Mouse (Mus musculus): ENCODE measurements around the gene Rhoj.

- no peak for TF ChIP-seq CEBPB (IDR thresholded peaks at IDR 0.05; ENCODE audit: low read depth)
- no peak for TF ChIP-seq CTCF (IDR thresholded peaks at IDR 0.05; ENCODE audit: control insufficient read depth, insufficient read depth, insufficient read length)
- no peak for TF ChIP-seq MYOG (IDR thresholded peaks at IDR 0.05; ENCODE audit: control insufficient read depth, extremely low read depth, insufficient read length)
- no peak for TF ChIP-seq FOSL1 (IDR thresholded peaks at IDR 0.05; ENCODE audit: insufficient read depth, low read length, poor library complexity, severe bottlenecking)
- TF ChIP-seq MAX (IDR thresholded peaks at IDR 0.05), result no peak
- no peak for TF ChIP-seq USF1 (IDR thresholded peaks at IDR 0.05; ENCODE audit: low read depth)
These were observed 22.0 kb upstream of the Rhoj start for GRCm38 (mm10) chr12:75286166-75286565.
